Mouse (Mus musculus) embryonic facial prominence, embryonic 14.5 days (tissue): ENCODE results near the gene BC049762. TPM values are rescaled to one million over a fixed set of nuclear protein-coding genes. Genes with fewer than 3 reads are reported as not detected.
A peak's percentile ranks its signal among the peaks of the same experiment; 100 is the strongest.

ENCODE experiments used
- ATAC-seq: fragments of 200-750 bp; cut with Nextera tagmentation; 2 replicates; pipeline ENCODE4 v1.8.0; 2017; ENCODE audit warnings: low read depth, moderate number of reproducible peaks, moderate TSS enrichment
- DNase-seq: peaks from one replicate; pipeline ENCODE4 v3.0.0-alpha.2; 2015; ENCODE audit warnings: low spot score
- H3K27ac ChIP-seq: fragments of 300-500 bp; sonication (generic); replicated peaks from 2 replicates; pipeline ENCODE4 v1.5.1; 2014; ENCODE audit warnings: low read depth, mild to moderate bottlenecking, low read length, moderate library complexity
- H3K27me3 ChIP-seq: fragments of 300-500 bp; sonication (generic); replicated peaks from 2 replicates; pipeline ENCODE4 v1.6.1; 2014; ENCODE audit warnings: low read length; ENCODE audit not compliant: control insufficient read depth, insufficient read depth
- H3K36me3 ChIP-seq: fragments of 300-500 bp; sonication (generic); 2 replicates; pipeline ENCODE4 v1.6.1; 2014; ENCODE audit warnings: low read length, mixed read lengths; ENCODE audit not compliant: control insufficient read depth, insufficient read depth
- H3K4me1 ChIP-seq: fragments of 300-500 bp; sonication (generic); 2 replicates; pipeline ENCODE4 v1.6.1; 2014; ENCODE audit warnings: antibody characterized with exemption, low read length; ENCODE audit not compliant: control insufficient read depth, insufficient read depth
- H3K4me2 ChIP-seq: fragments of 300-500 bp; sonication (generic); 2 replicates; pipeline ENCODE4 v1.6.1; 2014; ENCODE audit warnings: low read depth, mild to moderate bottlenecking, low read length, moderate library complexity, mixed read lengths
- H3K4me3 ChIP-seq: fragments of 300-500 bp; sonication (generic); 2 replicates; pipeline ENCODE4 v1.5.1; 2014; ENCODE audit warnings: low read depth, mild to moderate bottlenecking, low read length
- H3K9ac ChIP-seq: fragments of 300-500 bp; sonication (generic); 2 replicates; pipeline ENCODE4 v1.6.1; 2014; ENCODE audit warnings: low read depth, mild to moderate bottlenecking, low read length, moderate library complexity, mixed read lengths
- H3K9me3 ChIP-seq: fragments of 300-500 bp; sonication (generic); 2 replicates; pipeline ENCODE4 v1.6.1; 2016; ENCODE audit warnings: low read length; ENCODE audit not compliant: control insufficient read depth
- WGBS: fragments of 180-500 bp; shearing (Covaris S2); extraction: QIAGEN DNeasy Blood & Tissue Kit; methylation state at CpG from one replicate; pipeline ENCODE4 v1.1.7; 2014; 5-methylcytosine and 5-hydroxymethylcytosine counted together
- polyA plus RNA-seq: library from polyadenylated mRNA; unstranded; fragments of >200 nt; fragmentation: Nextera tagmentation; extraction: Ambion mirVana; gene quantifications from 2 replicates; pipeline ENCODE4 v1.2.1, GENCODE M21; 2014

Gene BC049762
- polyA plus RNA-seq, 1 experiment from 2014 or later: 0.33 TPM

- Histone ChIP-seq H3K4me1 (peaks cover 7% of the 10 kb centered on the region; the same call in 1 of the 2 replicates), H3K4me2 (peak overlapping the region; percentile 86), H3K27ac (peak overlapping the region; percentile 61), H3K9ac (peak overlapping the region; percentile 70), H3K4me3 (peak overlapping the region; percentile 64), H3K36me3 (peaks cover 1% of the 10 kb centered on the region; the same call in 1 of the 2 replicates), H3K27me3 (no peaks in the 10 kb centered on the region), H3K9me3 (no peaks in the 10 kb centered on the region)
- ATAC-seq (peak; percentile 87), DNase-seq (peak; percentile 71)
- 2% methylated on average over 51 of the region's 74 CpGs for WGBS
Observed at GRCm38 (mm10) chr11:51290066-51290955, 27.5 kb upstream of the BC049762 start.

GRCm38 (mm10) chr11:51289564-51290041 lies 26.8 kb upstream of the BC049762 start, which contains the start of gene Col23a1:
Gene Col23a1 (plus strand): TSS chr11:51289920.
- Histone ChIP-seq H3K27me3 (no peaks in the 10 kb centered on the region), H3K36me3 (peaks cover 8% of the 10 kb centered on the region; the same call in 1 of the 2 replicates), H3K9me3 (no peaks in the 10 kb centered on the region), H3K27ac (peak within 1 kb of the TSS; percentile 61), H3K4me2 (peak within 1 kb of the TSS; percentile 86), H3K9ac (peak within 1 kb of the TSS; percentile 70), H3K4me1 (peaks cover 7% of the 10 kb centered on the region; the same call in 1 of the 2 replicates), H3K4me3 (peak within 1 kb of the TSS; percentile 64)
- WGBS: 0% methylated on average over 15 of the region's 38 CpGs
- ATAC-seq: peak; percentile 91
- peak; percentile 92 for DNase-seq

- no peaks in the 10 kb centered on the region for H3K4me1 ChIP-seq
- no peak for DNase-seq
- H3K4me3 ChIP-seq: no peak overlapping the region
- H3K4me2 ChIP-seq: no peak overlapping the region
- H3K9me3 ChIP-seq: no peaks in the 10 kb centered on the region
- no peak for ATAC-seq
- H3K27ac ChIP-seq: no peak overlapping the region
- peaks cover 79% of the 10 kb centered on the region for H3K36me3 ChIP-seq
- no peaks in the 10 kb centered on the region for H3K27me3 ChIP-seq
- WGBS: 80% methylated on average over 1 of the region's 1 CpGs
- H3K9ac ChIP-seq: no peak overlapping the region
Observed at GRCm38 (mm10) chr11:51274418-51274817, 11.6 kb upstream of the BC049762 start.

- ATAC-seq: no peak
- H3K9ac ChIP-seq: no peak overlapping the region
- H3K4me1 ChIP-seq: peaks cover 10% of the 10 kb centered on the region
- peak overlapping the region; percentile 91 for H3K4me3 ChIP-seq
- peak; percentile 43 for DNase-seq
- no peaks in the 10 kb centered on the region for H3K27me3 ChIP-seq
- WGBS: 52% methylated on average over 3 of the region's 3 CpGs
- H3K36me3 ChIP-seq: peaks cover 21% of the 10 kb centered on the region
- H3K9me3 ChIP-seq: no peaks in the 10 kb centered on the region
- H3K4me2 ChIP-seq: peak overlapping the region; percentile 54
- H3K27ac ChIP-seq: no peak overlapping the region
Observed at GRCm38 (mm10) chr11:51265326-51265725, 2.5 kb upstream of the BC049762 start.

GRCm38 (mm10) chr11:51264352-51264751 lies 1.5 kb upstream of the BC049762 start:
- ATAC-seq: no peak
- 20% methylated on average over 6 of the region's 6 CpGs for WGBS
- H3K4me2 ChIP-seq: peak overlapping the region; percentile 54
- peaks cover 15% of the 10 kb centered on the region for H3K36me3 ChIP-seq
- H3K27me3 ChIP-seq: no peaks in the 10 kb centered on the region
- H3K4me3 ChIP-seq: peak overlapping the region; percentile 91
- peaks cover 10% of the 10 kb centered on the region for H3K4me1 ChIP-seq
- peak overlapping the region; percentile 97 for H3K9ac ChIP-seq
- H3K27ac ChIP-seq: no peak overlapping the region
- peak; percentile 27 for DNase-seq
- no peaks in the 10 kb centered on the region for H3K9me3 ChIP-seq

- Histone ChIP-seq H3K9me3 (no peaks in the 10 kb centered on the region), H3K9ac (peak overlapping the region; percentile 97), H3K4me1 (peaks cover 10% of the 10 kb centered on the region), H3K36me3 (peaks cover 13% of the 10 kb centered on the region), H3K27ac (peak overlapping the region; percentile 95), H3K27me3 (no peaks in the 10 kb centered on the region), H3K4me3 (peak overlapping the region; percentile 91), H3K4me2 (peak overlapping the region; percentile 54)
- ATAC-seq (peak; percentile 55), DNase-seq (peak; percentile 67)
- under 1% methylated on average over 14 of the region's 50 CpGs for WGBS
Observed at GRCm38 (mm10) chr11:51263286-51263831, 513 bp upstream of the BC049762 start.

- peak within 1 kb of the TSS; percentile 90 for H3K4me2 ChIP-seq
- 76% methylated on average over 3 of the region's 3 CpGs for WGBS
- no peaks in the 10 kb centered on the region for H3K27me3 ChIP-seq
- ATAC-seq: no peak
- H3K9me3 ChIP-seq: no peaks in the 10 kb centered on the region
- peak within 1 kb of the TSS; percentile 78 for H3K27ac ChIP-seq
- no peak for DNase-seq
- peaks cover 10% of the 10 kb centered on the region for H3K4me1 ChIP-seq
- no peaks in the 10 kb centered on the region for H3K36me3 ChIP-seq
- H3K4me3 ChIP-seq: peak within 1 kb of the TSS; percentile 91
- peak within 1 kb of the TSS; percentile 97 for H3K9ac ChIP-seq
Observed at GRCm38 (mm10) chr11:51261680-51262219, 1.1 kb downstream of the BC049762 start, which contains the start of gene Clk4. Gene Clk4 (plus strand): TSS chr11:51261730.

- 85% methylated on average over 4 of the region's 4 CpGs for WGBS
Observed at GRCm38 (mm10) chr11:51257006-51257405, 5.8 kb downstream of the BC049762 start.

More at GRCm38 (mm10) chr11:51257006-51257405, 5.8 kb downstream of the BC049762 start:
- no peaks in the 10 kb centered on the region for H3K27me3 ChIP-seq
- no peaks in the 10 kb centered on the region for H3K36me3 ChIP-seq
- H3K4me2 ChIP-seq: no peak overlapping the region
- H3K9ac ChIP-seq: no peak overlapping the region
- DNase-seq (no peak), ATAC-seq (no peak)
- H3K4me3 ChIP-seq: no peak overlapping the region
- H3K9me3 ChIP-seq: no peaks in the 10 kb centered on the region
- H3K4me1 ChIP-seq: no peaks in the 10 kb centered on the region
- no peak overlapping the region for H3K27ac ChIP-seq
